Mouse (Mus musculus) liver, embryonic 14.5 days (tissue): ENCODE measurements around the gene Rps9. TPM values are rescaled to one million over a fixed set of nuclear protein-coding genes. Genes with fewer than 3 reads are reported as not detected.
"Not testable (repeated sequence)": the region's sequence is repeated elsewhere in the genome, so short reads cannot be mapped to it uniquely, and the experiment has no call there.

Source experiments
- ATAC-seq: fragments of 200-750 bp; cut with Nextera tagmentation; 2 replicates; pipeline ENCODE4 v1.8.0; 2017; ENCODE audit warnings: moderate number of reproducible peaks, mild to moderate bottlenecking, moderate library complexity; ENCODE audit not compliant: insufficient read depth
- DNase-seq, 3 experiments: peaks; one replicate each; pipeline ENCODE4 v3.0.0-alpha.2; 2012 to 2013; ENCODE audit warnings: low read depth in 3 of 3, low spot score in 3 of 3
- H3K27ac ChIP-seq: fragments of 300-500 bp; sonication (generic); 2 replicates; pipeline ENCODE4 v1.5.1; 2014; ENCODE audit warnings: moderate library complexity, mild to moderate bottlenecking, control low read depth, inconsistent platforms
- H3K27me3 ChIP-seq: fragments of 300-500 bp; sonication (generic); 2 replicates; pipeline ENCODE4 v1.6.1; 2014; ENCODE audit warnings: mild to moderate bottlenecking, low read length, moderate library complexity; ENCODE audit not compliant: control insufficient read depth, insufficient read depth
- H3K36me3 ChIP-seq: fragments of 300-500 bp; sonication (generic); replicated peaks from 2 replicates; pipeline ENCODE4 v1.6.1; 2014; ENCODE audit warnings: low read depth; ENCODE audit not compliant: control insufficient read depth, insufficient read depth
- H3K4me1 ChIP-seq, 2 experiments: fragments of 200-500 bp in 1 of 2; fragments of 300-500 bp in 1 of 2; sonication (generic) in 1 of 2; replicated peaks; 2 replicates each; pipeline ENCODE4 v1.6.1; 2012 to 2014; ENCODE audit warnings: antibody characterized with exemption in 1 of 2, inconsistent platforms in 1 of 2, low read length in 1 of 2; ENCODE audit not compliant: control insufficient read depth in 2 of 2, insufficient read depth in 2 of 2
- H3K4me2 ChIP-seq: fragments of 300-500 bp; sonication (generic); 2 replicates; pipeline ENCODE4 v1.6.1; 2014; ENCODE audit warnings: low read depth, mild to moderate bottlenecking, control low read depth, moderate library complexity
- H3K4me3 ChIP-seq, 2 experiments: fragments of 200-500 bp in 1 of 2; fragments of 300-500 bp in 1 of 2; sonication (generic) in 1 of 2; 2 replicates each; pipeline ENCODE4 v1.5.1; 2012 to 2014; ENCODE audit warnings: low read depth in 2 of 2, low read length in 2 of 2, mild to moderate bottlenecking in 2 of 2, control low read depth in 1 of 2, inconsistent platforms in 1 of 2, moderate library complexity in 1 of 2; ENCODE audit not compliant: insufficient read depth in 1 of 2
- H3K9ac ChIP-seq: fragments of 300-500 bp; sonication (generic); replicated peaks from 2 replicates; pipeline ENCODE4 v1.6.1; 2014; ENCODE audit warnings: mild to moderate bottlenecking, control low read depth, moderate library complexity
- H3K9me3 ChIP-seq: fragments of 300-500 bp; sonication (generic); 2 replicates; pipeline ENCODE4 v1.6.1; 2016; ENCODE audit warnings: low read length, mixed read lengths; ENCODE audit not compliant: control insufficient read depth
- CTCF ChIP-seq: IDR thresholded peaks from 2 replicates; pipeline ENCODE4 v1.5.1; 2016; ENCODE audit warnings: antibody characterized with exemption, low read depth, control low read depth
- EP300 ChIP-seq: IDR thresholded peaks from 2 replicates; pipeline ENCODE4 v1.6.1; 2016; ENCODE audit warnings: antibody characterized with exemption, low read depth
- WGBS: fragments of 180-500 bp; shearing (Covaris S2); extraction: QIAGEN DNeasy Blood & Tissue Kit; methylation state at CpG from one replicate; pipeline ENCODE4 v1.1.7; 2014; ENCODE audit not compliant: insufficient replicate concordance; 5-methylcytosine and 5-hydroxymethylcytosine counted together
- microRNA-seq: library from miRNA; unstranded; fragments of <30 nt; microRNA quantifications from one replicate; pipeline ENCODE4, GENCODE M21; 2016
- polyA plus RNA-seq, 2 experiments: library from polyadenylated mRNA; depleted of rRNA in 1 of 2; stranded (reverse) in 1 of 2; unstranded in 1 of 2; fragments of >200 nt; fragmentation: Nextera tagmentation in 1 of 2; extraction: Ambion mirVana in 1 of 2; gene quantifications; 2 replicates each; pipeline versions ENCODE4 v1.2.1 to v1.2.3; 2012 to 2014

Gene Rps9
- polyA plus RNA-seq, 2 experiments = 960 to 1,914 TPM

GRCm38 (mm10) chr7:3712264-3712942 is 8.6 kb downstream of the Rps9 start:
- Histone ChIP-seq H3K36me3 (peaks cover 3% of the 10 kb centered on the region), H3K4me2 (no peak overlapping the region), H3K9me3 (no peaks in the 10 kb centered on the region), H3K4me1 (no peaks in the 10 kb centered on the region; a peak in 1 of 4 replicates), H3K27ac (no peak overlapping the region), H3K27me3 (no peaks in the 10 kb centered on the region), H3K4me3 (no peak overlapping the region), H3K9ac (no peak overlapping the region)
- ATAC-seq = no peak
- DNase-seq = no peak
- TF ChIP-seq EP300 (no peak), CTCF (no peak)
- 36% methylated on average over 5 of the region's 5 CpGs for WGBS

- Histone ChIP-seq H3K27me3 (no peaks in the 10 kb centered on the region), H3K4me2 (no peak overlapping the region), H3K4me3 (no peak overlapping the region), H3K27ac (no peak overlapping the region), H3K9ac (no peak overlapping the region), H3K9me3 (no peaks in the 10 kb centered on the region), H3K36me3 (no peaks in the 10 kb centered on the region), H3K4me1 (no peaks in the 10 kb centered on the region; a peak in 1 of 4 replicates)
- WGBS = 5% methylated on average over 1 of the region's 1 CpGs
- DNase-seq = no peak
- TF ChIP-seq CTCF (no peak), EP300 (no peak)
- no peak for ATAC-seq
Observed at GRCm38 (mm10) chr7:3715249-3715648, 11.5 kb downstream of the Rps9 start.

GRCm38 (mm10) chr7:3720268-3720667 is 16.5 kb downstream of the Rps9 start, which contains the start of gene Pirb:
Pirb (minus strand) TSS chr7:3720391.
- not testable (repeated sequence) for DNase-seq, H3K9ac ChIP-seq, H3K27me3 ChIP-seq, H3K4me2 ChIP-seq, H3K4me1 ChIP-seq, H3K27ac ChIP-seq, H3K9me3 ChIP-seq, H3K36me3 ChIP-seq, H3K4me3 ChIP-seq, ATAC-seq
- WGBS = no CpG with 5 or more reads among the region's 3 CpGs

DNA sequence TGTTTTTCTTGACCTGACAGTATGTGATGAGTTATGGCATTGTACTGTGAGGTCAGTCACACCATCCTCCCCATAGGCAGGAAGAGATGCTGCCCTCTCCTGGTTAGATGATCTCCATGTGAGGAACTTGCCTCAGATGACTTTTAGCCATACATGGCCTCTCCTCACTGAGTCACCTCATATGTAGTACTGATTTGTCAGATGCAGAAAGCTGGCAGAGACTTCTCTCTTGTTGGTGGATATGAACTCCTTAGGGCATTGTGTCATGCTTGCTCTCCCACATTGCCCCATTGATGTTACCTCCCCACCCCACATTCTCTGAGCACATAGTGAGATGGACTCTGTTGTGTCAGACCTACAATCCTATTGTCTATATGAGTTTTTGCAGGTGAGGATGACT is 21.7 kb downstream of the Rps9 start:
- H3K4me3 ChIP-seq, DNase-seq, H3K27ac ChIP-seq, H3K27me3 ChIP-seq, H3K4me2 ChIP-seq, ATAC-seq, H3K4me1 ChIP-seq, H3K9ac ChIP-seq, H3K9me3 ChIP-seq, H3K36me3 ChIP-seq: not testable (repeated sequence)

DNA sequence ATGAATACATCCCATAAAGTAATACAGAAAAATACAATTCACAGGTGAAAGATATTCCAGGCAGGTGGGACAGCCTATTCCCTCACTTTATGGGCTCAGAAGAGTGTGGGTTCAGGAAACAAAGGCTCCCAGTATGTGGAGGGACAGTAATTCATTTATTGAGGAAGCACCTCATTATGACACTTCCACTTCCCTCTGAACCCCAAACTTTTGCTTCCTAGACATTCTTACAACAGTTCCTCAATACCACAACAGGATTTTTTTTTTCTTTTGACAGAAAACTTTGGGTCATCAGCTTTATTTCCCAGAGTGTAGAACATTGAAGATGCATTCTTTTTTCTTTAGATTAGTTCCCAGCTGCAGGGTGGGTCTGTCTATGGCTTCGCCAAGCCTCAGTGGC is 28.9 kb downstream of the Rps9 start:
- H3K27ac ChIP-seq, H3K4me1 ChIP-seq, H3K9ac ChIP-seq, H3K27me3 ChIP-seq, H3K9me3 ChIP-seq, H3K36me3 ChIP-seq, H3K4me2 ChIP-seq, DNase-seq, H3K4me3 ChIP-seq, ATAC-seq: not testable (repeated sequence)
- WGBS = no CpG with 5 or more reads among the region's 1 CpGs

Small RNA genes within 50 kb of the gene (microRNA-seq; reads per million reads assigned to microRNA genes)
- 1.3 reads per million for gene Mir3572

Other genes starting within 250 kb of the Rps9 start
- 0.10 and 0.11 TPM in 2 replicates for gene Tarm1, start 201.4 kb upstream of the Rps9 start, polyA plus RNA-seq (2012; rRNA removed)
- gene Tarm1, start 201.4 kb upstream of the Rps9 start, polyA plus RNA-seq (2014; fragmentation: Nextera tagmentation; extraction: Ambion mirVana) = 0.18 and 0.32 TPM in 2 replicates
- 0.03 and 0.06 TPM in 2 replicates for gene Oscar, start 87.8 kb upstream of the Rps9 start, polyA plus RNA-seq (2012; rRNA removed)
- gene Oscar, start 87.8 kb upstream of the Rps9 start, polyA plus RNA-seq (2014; fragmentation: Nextera tagmentation; extraction: Ambion mirVana) = not detected in 2 replicates
- 106 and 107 TPM in 2 replicates for gene Ndufa3, start 86.6 kb upstream of the Rps9 start, polyA plus RNA-seq (2012; rRNA removed)
- gene Ndufa3, start 86.6 kb upstream of the Rps9 start, polyA plus RNA-seq (2014; fragmentation: Nextera tagmentation; extraction: Ambion mirVana) = 351 and 354 TPM in 2 replicates
- gene Tfpt, start 74.1 kb upstream of the Rps9 start, polyA plus RNA-seq (2012; rRNA removed) = 6.4 and 10.7 TPM in 2 replicates
- 7.7 and 8.0 TPM in 2 replicates for gene Tfpt, start 74.1 kb upstream of the Rps9 start, polyA plus RNA-seq (2014; fragmentation: Nextera tagmentation; extraction: Ambion mirVana)
- gene Prpf31, start 74.0 kb upstream of the Rps9 start, polyA plus RNA-seq (2012; rRNA removed) = 19.9 and 28.4 TPM in 2 replicates
- gene Prpf31, start 74.0 kb upstream of the Rps9 start, polyA plus RNA-seq (2014; fragmentation: Nextera tagmentation; extraction: Ambion mirVana) = 46.4 and 48.3 TPM in 2 replicates
- gene Cnot3, start 58.7 kb upstream of the Rps9 start, polyA plus RNA-seq (2012; rRNA removed) = 27.0 and 30.2 TPM in 2 replicates
- 20.2 and 20.8 TPM in 2 replicates for gene Cnot3, start 58.7 kb upstream of the Rps9 start, polyA plus RNA-seq (2014; fragmentation: Nextera tagmentation; extraction: Ambion mirVana)
- gene Leng1, start 38.2 kb upstream of the Rps9 start, polyA plus RNA-seq (2012; rRNA removed) = 1.7 and 3.3 TPM in 2 replicates
- 4.0 and 4.3 TPM in 2 replicates for gene Leng1, start 38.2 kb upstream of the Rps9 start, polyA plus RNA-seq (2014; fragmentation: Nextera tagmentation; extraction: Ambion mirVana)
- 5.5 and 7.6 TPM in 2 replicates for gene Tmc4, start 26.4 kb upstream of the Rps9 start, polyA plus RNA-seq (2012; rRNA removed)
- gene Tmc4, start 26.4 kb upstream of the Rps9 start, polyA plus RNA-seq (2014; fragmentation: Nextera tagmentation; extraction: Ambion mirVana) = 5.7 and 6.7 TPM in 2 replicates
- gene Tsen34, start 11.1 kb upstream of the Rps9 start, polyA plus RNA-seq (2012; rRNA removed) = 22.8 and 25.3 TPM in 2 replicates
- gene Tsen34, start 11.1 kb upstream of the Rps9 start, polyA plus RNA-seq (2014; fragmentation: Nextera tagmentation; extraction: Ambion mirVana) = 34.4 and 34.6 TPM in 2 replicates
- 10.3 and 11.6 TPM in 2 replicates for gene Mboat7, start 10.5 kb upstream of the Rps9 start, polyA plus RNA-seq (2012; rRNA removed)
- gene Mboat7, start 10.5 kb upstream of the Rps9 start, polyA plus RNA-seq (2014; fragmentation: Nextera tagmentation; extraction: Ambion mirVana) = 11.5 and 13.0 TPM in 2 replicates
- 1.6 TPM in 2 replicates for gene Pirb, start 16.4 kb downstream of the Rps9 start, polyA plus RNA-seq (2012; rRNA removed)
- 1.8 and 2.2 TPM in 2 replicates for gene Pirb, start 16.4 kb downstream of the Rps9 start, polyA plus RNA-seq (2014; fragmentation: Nextera tagmentation; extraction: Ambion mirVana)
- 0.06 and 0.11 TPM in 2 replicates for gene Gm15448, start 121.7 kb downstream of the Rps9 start, polyA plus RNA-seq (2012; rRNA removed)
- gene Gm15448, start 121.7 kb downstream of the Rps9 start, polyA plus RNA-seq (2014; fragmentation: Nextera tagmentation; extraction: Ambion mirVana) = 0.23 TPM in 1 of 2 replicates, not detected in the other
- gene Pira2, start 141.1 kb downstream of the Rps9 start, polyA plus RNA-seq (2012; rRNA removed) = 0.39 and 0.53 TPM in 2 replicates
- gene Pira2, start 141.1 kb downstream of the Rps9 start, polyA plus RNA-seq (2014; fragmentation: Nextera tagmentation; extraction: Ambion mirVana) = 1.5 and 1.9 TPM in 2 replicates
- 0.20 and 0.28 TPM in 2 replicates for gene Gm14548, start 194.1 kb downstream of the Rps9 start, polyA plus RNA-seq (2012; rRNA removed)
- 0.10 and 0.55 TPM in 2 replicates for gene Gm14548, start 194.1 kb downstream of the Rps9 start, polyA plus RNA-seq (2014; fragmentation: Nextera tagmentation; extraction: Ambion mirVana)
- 0.26 and 0.32 TPM in 2 replicates for gene Lilra6, start 211.5 kb downstream of the Rps9 start, polyA plus RNA-seq (2012; rRNA removed)
- 0.14 and 0.15 TPM in 2 replicates for gene Lilra6, start 211.5 kb downstream of the Rps9 start, polyA plus RNA-seq (2014; fragmentation: Nextera tagmentation; extraction: Ambion mirVana)